Mouse (Mus musculus) limb, embryonic 13.5 days (tissue): ENCODE results near the gene Serpina12. TPM values are rescaled to one million over a fixed set of nuclear protein-coding genes. Genes with fewer than 3 reads are reported as not detected.

Experiments
- ATAC-seq: fragments of 200-750 bp; cut with Nextera tagmentation; 2 replicates; pipeline ENCODE4 v1.8.0; 2017; ENCODE audit warnings: low read depth, moderate number of reproducible peaks, moderate TSS enrichment; ENCODE audit not compliant: low FRiP score
- H3K27ac ChIP-seq: fragments of 300-500 bp; sonication (generic); 2 replicates; pipeline ENCODE4 v1.5.1; 2015; ENCODE audit warnings: inconsistent platforms, mild to moderate bottlenecking, moderate library complexity
- H3K27me3 ChIP-seq: fragments of 300-500 bp; sonication (generic); 2 replicates; pipeline ENCODE4 v1.6.1; 2015; ENCODE audit warnings: mild to moderate bottlenecking, inconsistent platforms
- H3K36me3 ChIP-seq: fragments of 300-500 bp; sonication (generic); 2 replicates; pipeline ENCODE4 v1.6.1; 2015; ENCODE audit warnings: inconsistent platforms, mild to moderate bottlenecking, moderate library complexity
- H3K4me1 ChIP-seq: fragments of 300-500 bp; sonication (generic); 2 replicates; pipeline ENCODE4 v1.6.1; 2015; ENCODE audit warnings: inconsistent platforms
- H3K4me2 ChIP-seq: fragments of 300-500 bp; sonication (generic); replicated peaks from 2 replicates; pipeline ENCODE4 v1.6.1; 2015; ENCODE audit warnings: inconsistent platforms, mild to moderate bottlenecking, moderate library complexity
- H3K4me3 ChIP-seq: fragments of 300-500 bp; sonication (generic); 2 replicates; pipeline ENCODE4 v1.5.1; 2015; ENCODE audit warnings: moderate library complexity, mild to moderate bottlenecking, inconsistent platforms
- H3K9ac ChIP-seq: fragments of 300-500 bp; sonication (generic); 2 replicates; pipeline ENCODE4 v1.6.1; 2015; ENCODE audit warnings: mild to moderate bottlenecking, inconsistent platforms
- H3K9me3 ChIP-seq: fragments of 300-500 bp; sonication (generic); 2 replicates; pipeline ENCODE4 v1.6.1; 2016; ENCODE audit warnings: inconsistent platforms
- WGBS: fragments of 180-500 bp; shearing (Covaris S2); methylation state at CpG from one replicate; pipeline ENCODE4 v1.1.7; 2015; 5-methylcytosine and 5-hydroxymethylcytosine counted together
- polyA plus RNA-seq: library from polyadenylated mRNA; unstranded; fragments of >200 nt; fragmentation: Nextera tagmentation; extraction: Ambion mirVana; gene quantifications from 2 replicates; pipeline ENCODE4 v1.2.1, GENCODE M21; 2015

Gene Serpina12
- polyA plus RNA-seq, 1 experiment from 2014 or later: not detected

GRCm38 (mm10) chr12:103981646-103982360, 62.4 kb downstream of the Serpina12 start:
- no peaks in the 10 kb centered on the region for H3K36me3 ChIP-seq
- no peak for ATAC-seq
- H3K9ac ChIP-seq: no peak overlapping the region
- 76% methylated on average over 7 of the region's 7 CpGs for WGBS
- H3K9me3 ChIP-seq: no peaks in the 10 kb centered on the region
- no peak overlapping the region for H3K4me2 ChIP-seq
- H3K27me3 ChIP-seq: 0 out of 2 replicates have a peak, but pooled peaks cover 3% of the 10 kb centered on the region
- H3K27ac ChIP-seq: no peak overlapping the region
- no peaks in the 10 kb centered on the region for H3K4me1 ChIP-seq
- H3K4me3 ChIP-seq: no peak overlapping the region

Other genes with a start within 250 kb of the Serpina12 start
- 0.36 and 1.5 TPM in 2 replicates for gene Serpina1b, start 214.1 kb downstream of the Serpina12 start, polyA plus RNA-seq
- 0.14 and 0.69 TPM in 2 replicates for gene Serpina1a, start 180.9 kb downstream of the Serpina12 start, polyA plus RNA-seq
- 0.46 TPM in 1 of 2 replicates, not detected in the other for gene Serpina1c, start 139.6 kb downstream of the Serpina12 start, polyA plus RNA-seq
- 0.45 TPM in 1 of 2 replicates, not detected in the other for gene Serpina1e, start 85.5 kb downstream of the Serpina12 start, polyA plus RNA-seq
- not detected in 2 replicates for gene Serpina11, start 54.5 kb downstream of the Serpina12 start, polyA plus RNA-seq
- gene Serpina9, start 30.7 kb downstream of the Serpina12 start, polyA plus RNA-seq: not detected in 2 replicates
- gene Serpina5, start 56.7 kb upstream of the Serpina12 start, polyA plus RNA-seq: not detected in 2 replicates
- not detected in 2 replicates for gene Serpina3a, start 68.3 kb upstream of the Serpina12 start, polyA plus RNA-seq
- not detected in 2 replicates for gene Serpina3b, start 83.6 kb upstream of the Serpina12 start, polyA plus RNA-seq
- gene Serpina3c, start 109.4 kb upstream of the Serpina12 start, polyA plus RNA-seq: not detected in 2 replicates
- not detected in 2 replicates for gene Serpina3f, start 170.1 kb upstream of the Serpina12 start, polyA plus RNA-seq
- 0.72 and 1.2 TPM in 2 replicates for gene Serpina3g, start 191.8 kb upstream of the Serpina12 start, polyA plus RNA-seq
- gene Serpina3i, start 218.7 kb upstream of the Serpina12 start, polyA plus RNA-seq: 0.59 and 0.70 TPM in 2 replicates